Mouse (Mus musculus) liver, postnatal 0 days (tissue): Measurements from ENCODE around the gene Akr1b7.

Experiments
- CTCF ChIP-seq: sonication (generic); IDR thresholded peaks from 2 replicates; pipeline ENCODE4 v1.5.1; 2016; ENCODE audit warnings: antibody characterized with exemption, low read depth
- EP300 ChIP-seq: IDR thresholded peaks from 2 replicates; pipeline ENCODE4 v1.6.1; 2016; ENCODE audit warnings: antibody characterized with exemption, low read depth, mild to moderate bottlenecking

- no peak for TF ChIP-seq EP300
- no peak for TF ChIP-seq CTCF
Measured at GRCm38 (mm10) chr6:34400696-34401095, 11.4 kb upstream of the Akr1b7 start.
